Mouse (Mus musculus) heart, adult 2 months (tissue): Measurements from ENCODE around the gene 4930404H24Rik. TPM values are rescaled to one million over a fixed set of nuclear protein-coding genes. Genes with fewer than 3 reads are reported as not detected.

Experiments
- DNase-seq, 2 experiments: peaks; one replicate each; pipeline ENCODE4 v3.0.0; 2021
- H3K27ac ChIP-seq: fragments of 200-600 bp; 2 replicates; pipeline ENCODE4 v1.8.1; 2022
- H3K27me3 ChIP-seq: fragments of 200-500 bp; 2 replicates; pipeline ENCODE4 v1.6.1; 2012; ENCODE audit warnings: mild to moderate bottlenecking, low read length, inconsistent platforms, mixed read lengths; ENCODE audit not compliant: control insufficient read depth, insufficient read depth
- H3K36me3 ChIP-seq: fragments of 200-500 bp; 2 replicates; pipeline ENCODE4 v1.6.1; 2012; ENCODE audit warnings: low read length, inconsistent platforms; ENCODE audit not compliant: control insufficient read depth, insufficient read depth
- H3K4me1 ChIP-seq: fragments of 200-500 bp; 2 replicates; pipeline ENCODE4 v1.6.1; 2011; ENCODE audit warnings: low read length; ENCODE audit not compliant: control insufficient read depth, insufficient read depth
- H3K4me3 ChIP-seq: fragments of 200-600 bp; 2 replicates; pipeline ENCODE4 v1.8.1; 2022
- H3K79me2 ChIP-seq: fragments of 200-500 bp; replicated peaks from 2 replicates; pipeline ENCODE4 v1.6.1; 2012; ENCODE audit warnings: mild to moderate bottlenecking, inconsistent platforms, low read length, moderate library complexity, mixed read lengths; ENCODE audit not compliant: control insufficient read depth, insufficient read depth
- H3K9ac ChIP-seq: fragments of 200-500 bp; 2 replicates; pipeline ENCODE4 v1.6.1; 2012; ENCODE audit warnings: low read depth, mild to moderate bottlenecking, control low read depth, inconsistent platforms, low read length, mixed read lengths
- CTCF ChIP-seq: fragments of 200-600 bp; IDR thresholded peaks from 2 replicates; pipeline ENCODE4 v1.8.1; 2022; ENCODE audit warnings: antibody characterized with exemption, mild to moderate bottlenecking, moderate library complexity
- EP300 ChIP-seq: fragments of 200-500 bp; IDR thresholded peaks from 2 replicates; pipeline ENCODE4 v1.6.1; 2011; ENCODE audit warnings: low read depth, low read length, control low read depth; ENCODE audit not compliant: insufficient read depth
- POLR2A ChIP-seq: fragments of 200-500 bp; IDR thresholded peaks from 2 replicates; pipeline ENCODE4 v1.6.1; 2011; ENCODE audit warnings: mild to moderate bottlenecking, low read depth, low read length, control low read depth; ENCODE audit not compliant: insufficient read depth
- WGBS: fragments of 180-500 bp; shearing (Covaris S2); methylation state at CpG from one replicate; pipeline ENCODE4 v1.1.7; 2018; 5-methylcytosine and 5-hydroxymethylcytosine counted together
- intact Hi-C: fragments of 180-260 bp; cut with DNase I; formaldehyde crosslinking; loops from one replicate; pipeline ENCODE4 v1.15.1; 2025
- polyA plus RNA-seq: library from polyadenylated mRNA; depleted of rRNA; stranded (reverse); fragments of >200 nt; gene quantifications from 2 replicates; pipeline ENCODE4 v1.2.3, GENCODE M21; 2012; rRNA removed
- total RNA-seq, 2 experiments: library from RNA; stranded (reverse); gene quantifications; 2 replicates each; pipeline ENCODE4 v1.2.3; 2021

The 4930404H24Rik gene
- total and polyA plus RNA-seq, 3 experiments = not detected

- 82% methylated on average over 3 of the region's 3 CpGs for WGBS
- TF ChIP-seq EP300 = no peak
Measured at GRCm38 (mm10) chr2:153538898-153539297, 46.3 kb downstream of the 4930404H24Rik start.

GRCm38 (mm10) chr2:153542936-153543668 is 50.5 kb downstream of the 4930404H24Rik start:
- DNase-seq = no peak
- no peak for TF ChIP-seq EP300
- TF ChIP-seq CTCF = no peak
- TF ChIP-seq POLR2A = no peak
- no peaks in the 10 kb centered on the region for H3K27me3 ChIP-seq
- 75% methylated on average over 8 of the region's 8 CpGs for WGBS
- H3K27ac ChIP-seq = no peak overlapping the region
- intact Hi-C loops = no loop called here
- no peaks in the 10 kb centered on the region for H3K36me3 ChIP-seq
- no peak overlapping the region for H3K4me3 ChIP-seq
- no peak overlapping the region for H3K9ac ChIP-seq
- no peaks in the 10 kb centered on the region for H3K4me1 ChIP-seq
- no peaks in the 10 kb centered on the region for H3K79me2 ChIP-seq

More at GRCm38 (mm10) chr2:153538898-153539297, 46.3 kb downstream of the 4930404H24Rik start:
- no peak overlapping the region for H3K9ac ChIP-seq
- H3K4me3 ChIP-seq = no peak overlapping the region
- DNase-seq = no peak
- H3K4me1 ChIP-seq = no peaks in the 10 kb centered on the region
- H3K36me3 ChIP-seq = no peaks in the 10 kb centered on the region
- intact Hi-C loops = no loop called here
- H3K79me2 ChIP-seq = no peaks in the 10 kb centered on the region
- no peaks in the 10 kb centered on the region for H3K27me3 ChIP-seq
- H3K27ac ChIP-seq = no peak overlapping the region

Other genes with a start within 250 kb of the 4930404H24Rik start
- 1 to 10 TPM; 7.7 to 8.2 TPM for gene Kif3b, start 201.4 kb upstream of the 4930404H24Rik start, total RNA-seq
- gene Kif3b, start 201.4 kb upstream of the 4930404H24Rik start, polyA plus RNA-seq = 3.8 and 6.6 TPM in 2 replicates
- 10 to 100 TPM; 17.7 to 21.2 TPM for gene Asxl1, start 147.0 kb upstream of the 4930404H24Rik start, total RNA-seq
- gene Asxl1, start 147.0 kb upstream of the 4930404H24Rik start, polyA plus RNA-seq = 8.0 and 12.3 TPM in 2 replicates
- 1 to 10 TPM; 3.5 to 4.4 TPM for gene Nol4l, start 37.2 kb downstream of the 4930404H24Rik start, total RNA-seq
- 3.9 and 4.0 TPM in 2 replicates for gene Nol4l, start 37.2 kb downstream of the 4930404H24Rik start, polyA plus RNA-seq
- gene Commd7, start 140.0 kb downstream of the 4930404H24Rik start, total RNA-seq = 10 to 100 TPM; 12.3 to 13.2 TPM
- 11.2 and 12.4 TPM in 2 replicates for gene Commd7, start 140.0 kb downstream of the 4930404H24Rik start, polyA plus RNA-seq
- 1 to 10 TPM; 1.0 to 1.6 TPM for gene Dnmt3b, start 156.7 kb downstream of the 4930404H24Rik start, total RNA-seq
- gene Dnmt3b, start 156.7 kb downstream of the 4930404H24Rik start, polyA plus RNA-seq = 0.84 and 1.8 TPM in 2 replicates
- not detected for gene Dnmt3c, start 203.9 kb downstream of the 4930404H24Rik start, total RNA-seq
- gene Dnmt3c, start 203.9 kb downstream of the 4930404H24Rik start, polyA plus RNA-seq = not detected in 2 replicates
- gene Mapre1, start 248.5 kb downstream of the 4930404H24Rik start, total RNA-seq = 10 to 100 TPM; 49.6 to 50.4 TPM
- gene Mapre1, start 248.5 kb downstream of the 4930404H24Rik start, polyA plus RNA-seq = 7.0 and 14.7 TPM in 2 replicates